ENCODE assay signal across 8 mouse cellular contexts in the genomic region with DNA sequence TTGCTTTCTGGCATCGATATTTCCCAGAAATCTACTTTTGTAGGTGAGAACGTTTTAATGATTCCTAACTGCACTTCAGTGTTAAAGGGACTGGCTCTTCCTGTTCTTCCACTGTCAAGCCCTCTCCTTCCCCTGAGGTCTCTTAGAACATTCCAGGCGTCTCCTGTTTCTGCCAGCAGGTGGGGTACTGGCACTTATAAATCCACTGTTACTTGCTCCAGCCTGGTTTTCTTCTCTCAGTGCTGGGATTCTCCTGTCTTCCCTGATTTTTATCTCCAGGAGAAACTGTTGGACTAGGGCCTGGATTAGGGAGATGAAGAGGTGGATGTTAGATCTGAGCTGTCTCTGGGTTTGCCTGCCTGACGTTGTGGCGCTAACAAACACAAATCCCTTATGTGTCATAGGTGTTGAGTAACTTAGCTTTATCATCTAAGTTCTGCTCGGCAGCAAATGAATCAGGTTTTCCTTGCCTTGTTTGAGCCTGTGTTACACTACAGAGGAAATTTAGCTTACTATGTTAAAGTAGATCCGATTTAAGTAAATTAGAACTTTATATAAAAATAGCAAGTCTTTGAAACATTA. TPM values are rescaled to one million over a fixed set of nuclear protein-coding genes. Genes with fewer than 3 reads are reported as not detected.
DNase-seq lines count a peak whose midpoint lies in the region; ATAC-seq and TF ChIP-seq lines count a peak whose summit lies in the region.
"Had no signal": no experiment of that assay in that cellular context is flagged by ENCODE, and none has a peak within 500 bp of the region (broad histone marks: within the 10 kb centered on the region; RNA-seq: fewer than 3 reads in every experiment).

No protein-coding gene starts in this region.

- H3K27ac ChIP-seq in cortical plate, adult 2 months (ENCODE audit: insufficient read depth, low read length), result no peak overlapping the region
- H3K27ac ChIP-seq in intestine, embryonic 15.5 days, result no peak overlapping the region
- H3K27ac ChIP-seq in midbrain, embryonic 15.5 days, result no peak overlapping the region
- H3K27ac ChIP-seq: liver, embryonic 15.5 days had no signal

- H3K27me3 ChIP-seq in intestine, embryonic 15.5 days (replicated peaks), result no peaks in the 10 kb centered on the region
- no peaks in the 10 kb centered on the region for H3K27me3 ChIP-seq in midbrain, embryonic 15.5 days (replicated peaks)
- H3K27me3 ChIP-seq: liver, embryonic 15.5 days had no signal

- no peaks in the 10 kb centered on the region for H3K36me3 ChIP-seq in intestine, embryonic 15.5 days
- H3K36me3 ChIP-seq in midbrain, embryonic 15.5 days (replicated peaks), result no peaks in the 10 kb centered on the region
- H3K36me3 ChIP-seq: liver, embryonic 15.5 days had no signal

- 35% methylated on average over 7 of the region's 7 CpGs for WGBS in intestine, embryonic 15.5 days
- WGBS in midbrain, embryonic 15.5 days, result 46% methylated on average over 7 of the region's 7 CpGs

- H3K4me2 ChIP-seq in intestine, embryonic 15.5 days (replicated peaks), result no peak overlapping the region
- H3K4me2 ChIP-seq in midbrain, embryonic 15.5 days, result no peak overlapping the region
- H3K4me2 ChIP-seq: liver, embryonic 15.5 days had no signal

- no peak overlapping the region for H3K4me3 ChIP-seq in cortical plate, adult 2 months (ENCODE audit: insufficient read depth, low read length)
- H3K4me3 ChIP-seq in intestine, embryonic 15.5 days (replicated peaks), result no peak overlapping the region
- H3K4me3 ChIP-seq in midbrain, embryonic 15.5 days, result no peak overlapping the region
- H3K4me3 ChIP-seq: liver, embryonic 15.5 days had no signal

- ATAC-seq in intestine, embryonic 15.5 days, result peak; percentile 64
- ATAC-seq in midbrain, embryonic 15.5 days (replicated peaks), result peak; percentile 60

- peak; percentile 64 for DNase-seq in adrenal gland, adult 8-10 months
- peak; percentile 50 for DNase-seq in gastrocnemius, postnatal 10 days
- DNase-seq in left cerebral cortex, adult 9 months (ENCODE audit: low spot score in 2 of 2), result peak; percentile 37 to 90
- peak; percentile 68 for DNase-seq in telencephalon, adult 2 months (ENCODE audit: low read depth, low spot score)

- peaks cover 1% of the 10 kb centered on the region; the same call in 1 of the 2 replicates for H3K4me1 ChIP-seq in cortical plate, adult 2 months (ENCODE audit: control insufficient read depth, insufficient read depth, low read length)
- no peaks in the 10 kb centered on the region for H3K4me1 ChIP-seq in intestine, embryonic 15.5 days (replicated peaks)
- H3K4me1 ChIP-seq in midbrain, embryonic 15.5 days, result peaks cover 14% of the 10 kb centered on the region
- H3K4me1 ChIP-seq: liver, embryonic 15.5 days had no signal

- no peaks in the 10 kb centered on the region for H3K9me3 ChIP-seq in intestine, embryonic 15.5 days
- no peaks in the 10 kb centered on the region for H3K9me3 ChIP-seq in midbrain, embryonic 15.5 days
- H3K9me3 ChIP-seq: liver, embryonic 15.5 days had no signal

- H3K9ac ChIP-seq in intestine, embryonic 15.5 days, result no peak overlapping the region
- no peak overlapping the region for H3K9ac ChIP-seq in midbrain, embryonic 15.5 days
- H3K9ac ChIP-seq: liver, embryonic 15.5 days had no signal

- TF ChIP-seq POLR2A in cortical plate, adult 2 months (IDR thresholded peaks at IDR 0.05; ENCODE audit: extremely low read depth, insufficient read depth, low read length), result no peak

- peak; percentile 71 for TF ChIP-seq CTCF in cortical plate, adult 2 months (IDR thresholded peaks at IDR 0.05; ENCODE audit: extremely low read depth, insufficient read depth, low read length)

RNA-seq across cellular contexts. Expression of gene Pld1, which starts 44.0 kb away (rescaled TPM):
- 1 to 10 TPM; 4.8 to 8.0 (median 6.3) TPM for total RNA-seq in adrenal gland, adult 8-10 months (2022)
- polyA plus RNA-seq in cortical plate, adult 2 months (2012; rRNA removed), result 6.0 and 7.6 TPM in 2 replicates
- total RNA-seq in gastrocnemius, postnatal 10 days (2021), result 10 to 100 TPM in 1 of 2 experiments, 1 to 10 TPM in 1; 9.0 to 10.7 TPM
- 14.9 and 17.0 TPM in 2 replicates for polyA plus RNA-seq in intestine, embryonic 15.5 days (2015; fragmentation: Nextera tagmentation; extraction: Ambion mirVana)
- 3.8 and 4.0 TPM in 2 replicates for polyA plus RNA-seq in midbrain, embryonic 15.5 days (2015; fragmentation: Nextera tagmentation; extraction: Ambion mirVana)
